Comparison of ENCODE assay signal across 8 mouse cellular contexts in the genomic region with DNA sequence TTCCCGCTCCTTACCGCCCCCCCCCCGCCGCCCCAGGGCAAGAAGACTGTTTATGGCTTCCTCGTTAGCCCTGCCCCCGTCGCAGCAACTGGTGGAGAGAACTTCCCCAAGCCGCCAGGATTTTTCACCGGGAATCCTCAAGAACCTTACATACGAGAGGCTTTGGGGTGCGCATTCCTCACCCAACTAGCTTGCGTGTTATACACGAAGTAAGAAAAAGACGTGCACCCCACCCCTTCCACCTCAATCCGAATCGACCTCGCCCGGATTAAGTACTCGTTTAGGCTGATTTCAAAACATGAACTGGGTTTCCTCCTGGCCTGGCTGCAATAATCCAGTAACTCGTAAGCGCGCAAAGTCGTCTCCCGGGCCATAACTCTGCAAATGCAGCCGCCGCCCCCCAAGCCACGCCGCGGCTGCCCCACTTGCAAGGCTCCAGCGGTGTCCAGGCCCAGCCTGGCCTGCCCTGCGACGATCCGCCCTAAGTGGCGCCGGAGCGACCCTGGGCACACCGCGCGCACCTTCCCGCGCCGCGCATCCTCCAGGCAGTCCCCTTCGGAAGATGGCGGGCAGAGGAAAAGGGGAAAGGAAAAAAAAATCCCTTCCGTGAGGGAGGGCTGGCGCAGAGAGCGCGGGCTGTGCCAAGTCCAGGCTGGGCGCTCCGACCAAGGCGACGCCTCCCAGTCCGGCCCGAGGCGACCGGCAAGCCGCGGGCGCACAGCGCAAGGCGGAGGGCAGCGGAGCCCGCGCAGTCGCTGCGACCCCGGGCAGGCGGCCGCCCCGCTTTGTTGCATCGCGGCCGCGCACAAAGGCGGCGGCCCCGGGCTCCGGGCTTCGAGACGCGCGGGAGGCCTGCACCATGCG. TPM values are rescaled to one million over a fixed set of nuclear protein-coding genes. Genes with fewer than 3 reads are reported as not detected.
DNase-seq lines count a peak whose midpoint lies in the region; ATAC-seq lines count a peak whose summit lies in the region.

No protein-coding gene starts in this region.

- H3K36me3 ChIP-seq in intestine, embryonic 14.5 days (ENCODE audit: control insufficient read depth, insufficient read depth, low read length), result peaks cover 3% of the 10 kb centered on the region; the same call in 1 of the 2 replicates
- H3K36me3 ChIP-seq in liver, embryonic 16.5 days (ENCODE audit: control insufficient read depth, insufficient read depth), result no peaks in the 10 kb centered on the region

- no peaks in the 10 kb centered on the region for H3K9me3 ChIP-seq in intestine, embryonic 14.5 days (ENCODE audit: control insufficient read depth, low read length)
- no peaks in the 10 kb centered on the region for H3K9me3 ChIP-seq in liver, embryonic 16.5 days (replicated peaks; ENCODE audit: control insufficient read depth, low read length)

- no peaks in the 10 kb centered on the region for H3K27me3 ChIP-seq in intestine, embryonic 14.5 days (replicated peaks; ENCODE audit: control insufficient read depth, insufficient read depth, low read length)
- H3K27me3 ChIP-seq in liver, embryonic 16.5 days (ENCODE audit: control insufficient read depth, insufficient read depth, low read depth, low read length), result no peaks in the 10 kb centered on the region

- peak overlapping the region; percentile 80 for H3K4me3 ChIP-seq in brown adipose tissue, adult 24 weeks (ENCODE audit: insufficient read depth, low read depth, low read length)
- H3K4me3 ChIP-seq in intestine, embryonic 14.5 days (ENCODE audit: low read depth, low read length), result peak overlapping the region; percentile 78
- H3K4me3 ChIP-seq in liver, embryonic 16.5 days (ENCODE audit: low read depth, low read length), result peak overlapping the region; percentile 80

- intact Hi-C loops in left cerebral cortex, postnatal 10 days (cut with DNase I), result loop anchor here (5.0 kb wide), 1 partner anchor 42 kb away; a partner anchor contains a TSS

- peak; percentile 37 for ATAC-seq in intestine, embryonic 14.5 days (replicated peaks; ENCODE audit: low FRiP score, low TSS enrichment, low read depth)
- ATAC-seq in liver, embryonic 16.5 days (ENCODE audit: low read depth), result peak; percentile 7; the same call in 1 of the 2 replicates

- under 1% methylated on average over 71 of the region's 84 CpGs for WGBS in intestine, embryonic 14.5 days
- WGBS in liver, embryonic 16.5 days (ENCODE audit: insufficient replicate concordance), result under 1% methylated on average over 84 of the region's 84 CpGs

- H3K4me2 ChIP-seq in intestine, embryonic 14.5 days (ENCODE audit: low read length), result peak overlapping the region; percentile 97
- peak overlapping the region; percentile 89 for H3K4me2 ChIP-seq in liver, embryonic 16.5 days (ENCODE audit: low read depth, low read length)

- peak; percentile 30 to 65 for DNase-seq in left cerebral cortex, postnatal 10 days (ENCODE audit: extremely low spot score in 1 of 2, low spot score in 2 of 2)
- no peak for DNase-seq in left cerebral cortex, adult 8-10 months (ENCODE audit: low spot score in 2 of 2)
- peak; percentile 59 for DNase-seq in gastrocnemius, postnatal 25 days
- DNase-seq in intestine, embryonic 14.5 days (ENCODE audit: low spot score), result peak; percentile 74
- DNase-seq in retina, adult 2 months (ENCODE audit: low read depth, low spot score), result peak; percentile 36
- peak; percentile 45 for DNase-seq in urinary bladder, adult 2 months (ENCODE audit: low spot score)

- peaks cover 36% of the 10 kb centered on the region for H3K4me1 ChIP-seq in brown adipose tissue, adult 24 weeks (ENCODE audit: control insufficient read depth, insufficient read depth, insufficient read length, low read length)
- peaks cover 33% of the 10 kb centered on the region for H3K4me1 ChIP-seq in intestine, embryonic 14.5 days (replicated peaks; ENCODE audit: control insufficient read depth, insufficient read depth, low read length)
- peaks cover 54% of the 10 kb centered on the region for H3K4me1 ChIP-seq in liver, embryonic 16.5 days (ENCODE audit: control insufficient read depth, low read depth, low read length)

- peak overlapping the region; percentile 30; the same call in 1 of the 2 replicates for H3K27ac ChIP-seq in brown adipose tissue, adult 24 weeks (replicated peaks; ENCODE audit: low read depth, low read length)
- peak overlapping the region; percentile 93 for H3K27ac ChIP-seq in intestine, embryonic 14.5 days (ENCODE audit: low read depth)
- H3K27ac ChIP-seq in liver, embryonic 16.5 days (ENCODE audit: low read length), result peak overlapping the region; percentile 96

- H3K9ac ChIP-seq in intestine, embryonic 14.5 days (ENCODE audit: low read length), result peak overlapping the region; percentile 94
- H3K9ac ChIP-seq in liver, embryonic 16.5 days (ENCODE audit: low read depth, low read length), result peak overlapping the region; percentile 86

RNA-seq across cellular contexts. Expression of a gene that starts 32.6 kb away (rescaled TPM):
- 10 to 100 TPM; 67.1 to 77.0 TPM for total RNA-seq in left cerebral cortex, postnatal 10 days (2021)
- total RNA-seq in left cerebral cortex, adult 8-10 months (2022), result 10 to 100 TPM; 37.6 to 44.5 (median 44.0) TPM
- 18.2 and 19.3 TPM in 2 replicates for polyA plus RNA-seq in brown adipose tissue, adult 24 weeks (2012; ENCODE audit: insufficient read depth, insufficient read length, missing spikeins)
- 10 to 100 TPM; 20.5 to 25.1 TPM for total RNA-seq in gastrocnemius, postnatal 25 days (2021)
- polyA plus RNA-seq in intestine, embryonic 14.5 days (2014; fragmentation: Nextera tagmentation; extraction: Ambion mirVana), result 122 and 138 TPM in 2 replicates
- 21.5 and 24.3 TPM in 2 replicates for polyA plus RNA-seq in liver, embryonic 16.5 days (2015; fragmentation: Nextera tagmentation; extraction: Ambion mirVana)
- 29.8 and 33.0 TPM in 2 replicates for polyA plus RNA-seq in urinary bladder, adult 2 months (2012; rRNA removed)

RNA-seq across cellular contexts. Expression of a gene that starts 32.7 kb away (rescaled TPM):
- 10 to 100 TPM; 27.9 to 29.1 TPM for total RNA-seq in left cerebral cortex, postnatal 10 days (2021)
- total RNA-seq in left cerebral cortex, adult 8-10 months (2022), result 10 to 100 TPM; 28.5 to 30.9 (median 28.8) TPM
- polyA plus RNA-seq in brown adipose tissue, adult 24 weeks (2012; ENCODE audit: insufficient read depth, insufficient read length, missing spikeins), result 0.79 TPM in 1 of 2 replicates, not detected in the other
- total RNA-seq in gastrocnemius, postnatal 25 days (2021), result 1 to 10 TPM in 1 of 2 experiments, under 1 TPM in 1; 0.74 to 1.3 TPM
- polyA plus RNA-seq in intestine, embryonic 14.5 days (2014; fragmentation: Nextera tagmentation; extraction: Ambion mirVana), result 7.7 and 9.0 TPM in 2 replicates
- 0.32 and 0.67 TPM in 2 replicates for polyA plus RNA-seq in liver, embryonic 16.5 days (2015; fragmentation: Nextera tagmentation; extraction: Ambion mirVana)
- polyA plus RNA-seq in urinary bladder, adult 2 months (2012; rRNA removed), result 8.0 and 10.2 TPM in 2 replicates

RNA-seq across cellular contexts. Expression of a gene that starts 40.1 kb away (rescaled TPM):
- total RNA-seq in left cerebral cortex, postnatal 10 days (2021), result 10 to 100 TPM; 43.6 to 44.9 TPM
- total RNA-seq in left cerebral cortex, adult 8-10 months (2022), result 10 to 100 TPM; 25.6 to 27.1 (median 26.0) TPM
- 10.2 and 14.6 TPM in 2 replicates for polyA plus RNA-seq in brown adipose tissue, adult 24 weeks (2012; ENCODE audit: insufficient read depth, insufficient read length, missing spikeins)
- total RNA-seq in gastrocnemius, postnatal 25 days (2021), result 10 to 100 TPM; 15.4 to 18.3 TPM
- polyA plus RNA-seq in intestine, embryonic 14.5 days (2014; fragmentation: Nextera tagmentation; extraction: Ambion mirVana), result 58.3 and 61.7 TPM in 2 replicates
- 22.2 and 22.4 TPM in 2 replicates for polyA plus RNA-seq in liver, embryonic 16.5 days (2015; fragmentation: Nextera tagmentation; extraction: Ambion mirVana)
- 29.1 and 34.4 TPM in 2 replicates for polyA plus RNA-seq in urinary bladder, adult 2 months (2012; rRNA removed)

RNA-seq across cellular contexts. Expression of a gene that starts 48.0 kb away (rescaled TPM):
- 10 to 100 TPM; 26.1 to 29.0 TPM for total RNA-seq in left cerebral cortex, postnatal 10 days (2021)
- 10 to 100 TPM in 2 of 4 experiments, 1 to 10 TPM in 2; 9.1 to 11.0 (median 9.8) TPM for total RNA-seq in left cerebral cortex, adult 8-10 months (2022)
- polyA plus RNA-seq in brown adipose tissue, adult 24 weeks (2012; ENCODE audit: insufficient read depth, insufficient read length, missing spikeins), result 6.6 and 8.0 TPM in 2 replicates
- total RNA-seq in gastrocnemius, postnatal 25 days (2021), result 1 to 10 TPM; 2.4 to 4.4 TPM
- polyA plus RNA-seq in intestine, embryonic 14.5 days (2014; fragmentation: Nextera tagmentation; extraction: Ambion mirVana), result 7.2 and 7.5 TPM in 2 replicates
- 4.9 and 5.9 TPM in 2 replicates for polyA plus RNA-seq in liver, embryonic 16.5 days (2015; fragmentation: Nextera tagmentation; extraction: Ambion mirVana)
- 24.7 and 25.8 TPM in 2 replicates for polyA plus RNA-seq in urinary bladder, adult 2 months (2012; rRNA removed)

Comparison
In these comparisons a context has a peak if more than half of its experiments do, and no peak if none do; other contexts are left out.
1. DNase-seq: peak in left cerebral cortex, postnatal 10 days (2 of 2), gastrocnemius, postnatal 25 days (single experiment), intestine, embryonic 14.5 days (single experiment), retina, adult 2 months (single experiment) and urinary bladder, adult 2 months (single experiment); none in left cerebral cortex, adult 8-10 months (0 of 2).
2. H3K27ac ChIP-seq: peak in every context shown above with its lines; median percentile 96 in liver, embryonic 16.5 days; 93 in intestine, embryonic 14.5 days; 30 in brown adipose tissue, adult 24 weeks.
3. Peak in every context shown above with its lines, with median percentiles within 50 percentile points of each other: H3K4me3 ChIP-seq.